Comparison of ENCODE assay signal across 22 mouse cellular contexts in genomic region chr10:52169841-52170240, GRCm38 (mm10). TPM values are rescaled to one million over a fixed set of nuclear protein-coding genes. Genes with fewer than 3 reads are reported as not detected.
DNase-seq lines count a peak whose midpoint lies in the region; ATAC-seq and TF ChIP-seq lines count a peak whose summit lies in the region.
"Had no signal": no experiment of that assay in that cellular context is flagged by ENCODE, and none has a peak within 500 bp of the region (broad histone marks: within the 10 kb centered on the region; RNA-seq: fewer than 3 reads in every experiment).

No protein-coding gene starts in this region.

- TF ChIP-seq CTCF in kidney, postnatal 0 days (IDR thresholded peaks at IDR 0.05; ENCODE audit: low read depth) = no peak
- TF ChIP-seq CTCF in lung, postnatal 0 days (IDR thresholded peaks at IDR 0.05) = no peak

- H3K27me3 ChIP-seq in kidney, postnatal 0 days (ENCODE audit: insufficient read depth, low read length) = no peaks in the 10 kb centered on the region
- no peaks in the 10 kb centered on the region for H3K27me3 ChIP-seq in kidney, embryonic 16.5 days (ENCODE audit: insufficient read depth, low read length)
- H3K27me3 ChIP-seq in lung, postnatal 0 days (replicated peaks; ENCODE audit: insufficient read depth, low read length) = no peaks in the 10 kb centered on the region
- H3K27me3 ChIP-seq: hindbrain, embryonic 15.5 days; limb, embryonic 13.5 days; liver, embryonic 12.5 days; lung, embryonic 15.5 days; midbrain, embryonic 12.5 days; neural tube, embryonic 15.5 days; Patski had no signal

- H3K4me3 ChIP-seq in kidney, postnatal 0 days (replicated peaks; ENCODE audit: low read depth, low read length) = no peak overlapping the region
- H3K4me3 ChIP-seq in kidney, embryonic 16.5 days (ENCODE audit: low read length) = no peak overlapping the region
- no peak overlapping the region for H3K4me3 ChIP-seq in lung, postnatal 0 days (ENCODE audit: low read depth, low read length)
- H3K4me3 ChIP-seq: forebrain, embryonic 10.5 days; hindbrain, embryonic 15.5 days; limb, embryonic 13.5 days; liver, embryonic 12.5 days; lung, embryonic 15.5 days; midbrain, embryonic 12.5 days; neural tube, embryonic 15.5 days had no signal

- no peak overlapping the region for H3K27ac ChIP-seq in kidney, postnatal 0 days
- no peak overlapping the region for H3K27ac ChIP-seq in kidney, embryonic 16.5 days (ENCODE audit: low read length)
- H3K27ac ChIP-seq in lung, postnatal 0 days (ENCODE audit: low read length) = no peak overlapping the region
- H3K27ac ChIP-seq: forebrain, embryonic 10.5 days; hindbrain, embryonic 15.5 days; limb, embryonic 13.5 days; liver, embryonic 12.5 days; midbrain, embryonic 12.5 days; neural tube, embryonic 15.5 days had no signal

- H3K4me2 ChIP-seq in kidney, postnatal 0 days (ENCODE audit: low read length) = no peak overlapping the region
- H3K4me2 ChIP-seq in kidney, embryonic 16.5 days (replicated peaks; ENCODE audit: low read depth, low read length) = no peak overlapping the region
- no peak overlapping the region for H3K4me2 ChIP-seq in lung, postnatal 0 days (replicated peaks; ENCODE audit: low read depth, low read length)
- H3K4me2 ChIP-seq: heart, embryonic 11.5 days; hindbrain, embryonic 15.5 days; limb, embryonic 13.5 days; liver, embryonic 12.5 days; lung, embryonic 15.5 days; midbrain, embryonic 12.5 days; neural tube, embryonic 15.5 days had no signal

- ATAC-seq in kidney, postnatal 0 days (replicated peaks; ENCODE audit: low FRiP score, low read depth) = no peak
- ATAC-seq in kidney, embryonic 16.5 days (ENCODE audit: low FRiP score, low TSS enrichment) = no peak
- ATAC-seq in lung, postnatal 0 days = no peak
- ATAC-seq: forebrain, embryonic 16.5 days; liver, embryonic 12.5 days; Patski had no signal

- peak; percentile 48; the same call in 1 of the 2 replicates for TF ChIP-seq EP300 in lung, postnatal 0 days (IDR thresholded peaks at IDR 0.05)

- H3K36me3 ChIP-seq in kidney, postnatal 0 days (ENCODE audit: insufficient read depth, low read length) = no peaks in the 10 kb centered on the region
- H3K36me3 ChIP-seq in kidney, embryonic 16.5 days (ENCODE audit: insufficient read depth, low read length) = no peaks in the 10 kb centered on the region
- no peaks in the 10 kb centered on the region for H3K36me3 ChIP-seq in lung, postnatal 0 days (ENCODE audit: insufficient read depth, low read length)
- H3K36me3 ChIP-seq: forebrain, embryonic 10.5 days; hindbrain, embryonic 15.5 days; limb, embryonic 13.5 days; liver, embryonic 12.5 days; lung, embryonic 15.5 days; midbrain, embryonic 12.5 days; neural tube, embryonic 15.5 days had no signal

- no peaks in the 10 kb centered on the region for H3K4me1 ChIP-seq in kidney, postnatal 0 days (replicated peaks; ENCODE audit: insufficient read depth, low read length)
- 0 out of 2 replicates have a peak, but pooled peaks cover 1% of the 10 kb centered on the region for H3K4me1 ChIP-seq in kidney, embryonic 16.5 days (ENCODE audit: insufficient read depth, low read length)
- H3K4me1 ChIP-seq in lung, postnatal 0 days (ENCODE audit: insufficient read depth, low read depth, low read length) = no peaks in the 10 kb centered on the region
- H3K4me1 ChIP-seq: forebrain, embryonic 10.5 days; hindbrain, embryonic 15.5 days; limb, embryonic 13.5 days; liver, embryonic 12.5 days; midbrain, embryonic 12.5 days; neural tube, embryonic 15.5 days had no signal

- WGBS in kidney, postnatal 0 days = 67% methylated on average over 5 of the region's 5 CpGs
- WGBS in kidney, embryonic 16.5 days = 57% methylated on average over 5 of the region's 5 CpGs
- WGBS in lung, postnatal 0 days = 34% methylated on average over 5 of the region's 5 CpGs

- H3K9me3 ChIP-seq in kidney, postnatal 0 days (replicated peaks; ENCODE audit: low read length) = no peaks in the 10 kb centered on the region
- no peaks in the 10 kb centered on the region for H3K9me3 ChIP-seq in kidney, embryonic 16.5 days (ENCODE audit: low read length)
- no peaks in the 10 kb centered on the region for H3K9me3 ChIP-seq in lung, postnatal 0 days (ENCODE audit: low read length)
- H3K9me3 ChIP-seq: forebrain, embryonic 10.5 days; hindbrain, embryonic 15.5 days; limb, embryonic 13.5 days; liver, embryonic 12.5 days; lung, embryonic 15.5 days; midbrain, embryonic 12.5 days; neural tube, embryonic 15.5 days had no signal

- peak; percentile 7 to 11 for DNase-seq in cerebellum, postnatal 10 days
- no peak for DNase-seq in cerebellum, adult 9-11 months
- peak; percentile 37 for DNase-seq in kidney, postnatal 0 days (ENCODE audit: low spot score)
- DNase-seq in lung, postnatal 0 days (ENCODE audit: low spot score) = peak; percentile 48
- no peak for DNase-seq in lung, postnatal 4 days
- DNase-seq in ovary, postnatal 10 days (ENCODE audit: low spot score) = no peak
- DNase-seq: cerebellum, adult 8-10 months; gastrocnemius, postnatal 10 days; layer of hippocampus, postnatal 36 days had no signal

- no peak overlapping the region for H3K9ac ChIP-seq in kidney, postnatal 0 days (ENCODE audit: low read depth, low read length)
- no peak overlapping the region for H3K9ac ChIP-seq in kidney, embryonic 16.5 days (replicated peaks; ENCODE audit: low read length)
- no peak overlapping the region for H3K9ac ChIP-seq in lung, postnatal 0 days (replicated peaks; ENCODE audit: low read depth)
- H3K9ac ChIP-seq: hindbrain, embryonic 15.5 days; limb, embryonic 13.5 days; liver, embryonic 12.5 days; lung, embryonic 15.5 days; midbrain, embryonic 12.5 days; neural tube, embryonic 15.5 days had no signal

RNA-seq across cellular contexts. Expression of gene Ros1, which starts 25.2 kb away (rescaled TPM):
- 1.2 and 1.4 TPM in 2 replicates for polyA plus RNA-seq in kidney, postnatal 0 days (2015; fragmentation: Nextera tagmentation; extraction: Ambion mirVana)
- 1.7 and 2.1 TPM in 2 replicates for polyA plus RNA-seq in kidney, embryonic 16.5 days (2015; fragmentation: Nextera tagmentation; extraction: Ambion mirVana)
- 1.2 and 1.4 TPM in 2 replicates for polyA plus RNA-seq in lung, postnatal 0 days (2015; fragmentation: Nextera tagmentation; extraction: Ambion mirVana)
- polyA plus RNA-seq: forebrain, embryonic 10.5 days; forebrain, embryonic 16.5 days; heart, embryonic 11.5 days; heart, postnatal 0 days; hindbrain, embryonic 15.5 days; limb, embryonic 13.5 days; midbrain, embryonic 12.5 days; neural tube, embryonic 15.5 days; thymus, postnatal 0 days had no signal

Comparison
In these comparisons a context has a peak if more than half of its experiments do, and no peak if none do; other contexts are left out.
1. DNase-seq: peak in cerebellum, postnatal 10 days (2 of 2), kidney, postnatal 0 days (single experiment) and lung, postnatal 0 days (single experiment); none in cerebellum, adult 9-11 months (single experiment), lung, postnatal 4 days (0 of 2) and ovary, postnatal 10 days (single experiment).